Mouse (Mus musculus) T-helper 17 cell (primary cell): ENCODE measurements around the gene Foxj1.

ENCODE experiments used
- in situ Hi-C, 2 experiments: fragments of 300-600 bp; cut with MboI, MseI; formaldehyde crosslinking; loops; 1 replicate in 1 of 2; 2 replicates in 1 of 2; pipeline ENCODE4 v1.15.1; 2025; ENCODE audit warnings: high pct_unique_total_duplicates in 2 of 2

The Foxj1 gene

DNA sequence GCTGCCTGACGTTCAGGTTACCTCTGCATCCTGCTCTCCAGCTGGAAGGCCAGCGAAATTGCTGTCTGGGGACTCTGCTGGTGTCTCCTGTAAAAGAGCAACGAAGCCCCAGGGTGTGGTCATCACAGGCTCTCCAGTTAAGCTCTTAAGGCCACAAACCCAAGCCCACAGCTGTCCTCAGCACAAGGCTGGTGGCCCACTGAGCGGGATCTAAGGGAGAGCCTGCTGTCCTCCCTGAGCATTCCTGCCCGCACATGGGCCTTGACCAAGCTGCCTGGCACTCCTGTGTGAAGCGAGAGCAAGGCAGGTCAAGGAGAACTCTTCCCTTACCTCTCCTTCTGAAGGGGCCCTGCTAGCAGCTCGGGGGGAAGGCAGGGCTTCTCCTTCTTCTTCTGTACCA is 11.8 kb upstream of the Foxj1 start:
- in situ Hi-C loops = no loop called here

DNA sequence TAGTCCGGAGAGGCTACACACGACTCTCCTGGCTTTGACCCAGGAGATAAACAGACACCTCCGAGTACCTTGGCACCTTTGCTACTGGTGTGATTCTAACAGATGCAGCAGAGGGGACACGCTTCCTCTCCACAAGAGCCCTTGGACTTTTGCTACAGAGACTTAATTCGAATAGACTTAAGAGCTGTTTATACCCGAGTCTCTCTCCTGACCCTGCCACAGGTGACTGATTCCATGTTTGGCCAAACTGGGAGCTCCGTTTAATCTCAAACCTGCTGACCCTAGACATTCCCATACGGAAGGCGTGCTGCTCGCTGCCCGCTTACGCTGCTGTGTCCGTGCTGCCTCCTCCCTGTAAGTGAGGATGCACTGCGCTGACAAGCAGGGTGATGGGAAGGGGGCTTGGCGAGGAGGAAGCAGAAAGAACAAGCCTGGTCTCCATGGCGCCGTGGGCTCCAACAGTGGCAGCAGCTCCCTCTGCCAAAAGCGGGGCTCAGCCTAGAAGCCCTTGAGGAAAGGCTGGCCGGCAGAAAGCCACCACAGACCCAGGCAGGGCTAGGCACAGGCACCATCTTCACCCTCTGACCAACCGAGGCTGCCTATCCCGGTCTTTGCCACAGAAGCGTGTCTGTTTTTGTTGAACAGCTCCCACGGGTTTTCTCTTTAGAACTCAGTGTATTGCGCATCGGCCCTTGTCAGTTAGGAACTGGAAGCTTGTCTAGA is 7.0 kb upstream of the Foxj1 start:
- in situ Hi-C loops = no loop called here

GRCm38 (mm10) chr11:116337531-116337930 is 2.3 kb upstream of the Foxj1 start:
- in situ Hi-C loops = loop anchor here in 1 of 2 experiments (10.0 kb wide), 1 partner anchor 467 kb away; no protein-coding TSS in a partner anchor

GRCm38 (mm10) chr11:116337000-116337399 is 1.8 kb upstream of the Foxj1 start:
- in situ Hi-C loops = loop anchor here in 1 of 2 experiments (10.0 kb wide), 1 partner anchor 468 kb away; no protein-coding TSS in a partner anchor

GRCm38 (mm10) chr11:116336393-116336792 is 1.2 kb upstream of the Foxj1 start:
- in situ Hi-C loops = loop anchor here in 1 of 2 experiments (10.0 kb wide), 1 partner anchor 468 kb away; no protein-coding TSS in a partner anchor

DNA sequence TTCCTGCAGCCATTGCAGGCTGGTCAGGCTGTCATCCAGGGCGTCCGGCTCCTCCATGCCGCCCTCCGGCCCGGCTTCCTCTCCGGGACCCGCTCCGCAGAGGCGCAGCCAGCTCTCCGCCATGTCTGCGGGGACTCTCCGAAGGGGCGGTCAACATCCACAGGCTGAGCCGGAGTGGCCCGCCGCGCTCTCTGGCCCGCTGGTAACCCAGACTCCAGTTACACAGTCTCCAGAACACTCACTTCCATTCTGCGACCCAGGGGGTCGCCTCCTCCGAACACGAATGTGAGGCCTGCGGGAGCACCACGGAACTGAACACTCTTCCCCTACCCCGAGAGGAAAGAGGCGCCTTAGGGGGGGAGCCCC is 799 bp downstream of the Foxj1 start:
- in situ Hi-C loops = loop anchor here in 1 of 2 experiments (10.0 kb wide), 1 partner anchor 470 kb away; no protein-coding TSS in a partner anchor

DNA sequence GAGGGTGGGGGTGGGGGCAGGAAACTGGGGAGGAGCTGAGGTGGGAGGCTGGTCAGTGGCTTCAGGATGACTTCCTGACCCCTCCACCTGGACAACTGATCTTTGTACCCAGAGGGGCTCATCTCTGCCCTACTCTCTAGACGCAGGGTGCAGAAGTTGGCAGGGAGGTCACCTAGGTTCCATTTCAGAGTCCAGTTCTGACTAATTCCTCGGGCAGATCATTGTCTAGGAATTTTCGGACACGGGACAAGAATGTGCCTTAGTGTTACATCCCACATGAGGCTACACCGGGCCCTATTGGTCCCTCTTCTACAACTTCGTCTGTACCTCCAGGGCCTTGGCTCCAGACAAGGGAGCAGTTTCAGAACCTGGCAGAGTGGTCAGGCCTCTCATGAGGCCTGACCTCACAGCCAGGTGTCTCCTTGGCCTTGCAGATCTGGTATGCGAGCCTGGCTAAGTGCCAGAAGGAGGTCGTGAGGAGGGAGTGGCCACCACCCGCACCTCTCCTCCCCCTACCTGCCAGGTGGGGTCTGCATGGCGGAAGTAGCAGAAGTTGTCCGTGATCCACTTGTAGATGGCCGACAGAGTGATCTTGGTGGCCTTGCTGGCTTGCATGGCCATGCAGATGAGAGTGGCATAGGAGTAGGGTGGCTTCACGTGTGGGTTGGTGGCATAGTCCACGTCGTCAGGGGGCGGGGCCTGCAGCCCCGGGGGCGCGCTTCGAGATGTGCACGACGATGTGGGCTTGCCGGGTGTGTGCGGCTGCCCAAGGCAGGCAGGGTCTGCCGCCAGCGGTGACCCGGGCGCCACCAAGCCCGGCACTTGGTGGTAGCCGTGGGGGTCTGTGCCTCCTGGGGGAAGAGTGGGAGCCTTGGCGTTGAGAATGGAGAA is 1.4 kb downstream of the Foxj1 start:
- in situ Hi-C loops = loop anchor here in 1 of 2 experiments (10.0 kb wide), 1 partner anchor 471 kb away; no protein-coding TSS in a partner anchor

- in situ Hi-C loops = loop anchor here in 1 of 2 experiments (10.0 kb wide), 1 partner anchor 472 kb away; no protein-coding TSS in a partner anchor
Observed at GRCm38 (mm10) chr11:116332983-116333270, 2.3 kb downstream of the Foxj1 start.

- in situ Hi-C loops = loop anchor here in 1 of 2 experiments (10.0 kb wide), 1 partner anchor 472 kb away; no protein-coding TSS in a partner anchor
Observed at GRCm38 (mm10) chr11:116332232-116332982, 2.8 kb downstream of the Foxj1 start.

GRCm38 (mm10) chr11:116330211-116330518 is 5.0 kb downstream of the Foxj1 start:
- in situ Hi-C loops = loop anchor here in 1 of 2 experiments (10.0 kb wide), 1 partner anchor 475 kb away; no protein-coding TSS in a partner anchor

DNA sequence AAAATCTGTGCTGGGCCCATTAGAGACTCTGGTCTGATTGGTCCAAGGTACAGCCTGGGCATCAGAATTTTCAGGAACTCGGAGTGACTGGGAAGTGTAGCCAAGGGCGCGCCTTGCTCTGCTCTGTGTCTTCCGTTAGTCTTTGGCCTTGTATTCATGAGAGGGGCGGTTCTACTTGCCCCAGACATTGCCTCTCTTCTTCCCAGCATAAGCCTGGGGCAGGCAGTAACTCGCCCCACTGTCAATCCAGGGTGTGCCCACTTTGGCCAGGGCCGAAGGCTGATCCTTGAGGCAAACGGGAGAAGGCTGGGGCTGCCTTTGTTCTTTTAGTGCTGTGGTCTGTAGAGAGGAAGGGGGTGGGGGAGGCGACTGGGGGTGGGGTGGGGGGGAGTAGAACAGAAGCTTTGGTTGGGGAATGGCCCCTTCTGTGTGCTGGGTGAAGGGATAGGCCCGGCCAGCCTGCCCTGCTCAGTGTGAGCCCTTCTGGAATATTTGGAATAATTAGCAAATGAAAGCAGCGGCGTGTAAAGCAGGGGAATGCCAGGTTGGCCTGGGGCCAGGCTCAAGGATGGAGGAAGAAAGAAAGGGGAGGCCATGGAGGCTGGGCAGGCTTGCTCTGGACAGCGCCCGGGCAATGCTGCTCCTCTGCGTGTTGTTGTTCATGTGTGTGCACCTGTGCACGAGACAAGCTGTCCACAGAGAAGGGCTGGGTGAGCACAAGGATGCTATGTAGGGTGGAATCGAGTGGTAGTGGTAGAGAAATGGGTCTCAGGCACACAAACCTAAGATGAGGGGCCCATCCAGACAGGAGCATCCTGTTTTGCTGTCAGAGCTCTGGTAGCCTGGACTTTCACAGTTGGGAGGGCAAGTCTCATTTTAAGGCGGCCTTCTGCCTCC is 5.6 kb downstream of the Foxj1 start:
- in situ Hi-C loops = loop anchor here in 1 of 2 experiments (5.0 to 10.0 kb wide), 2 partner anchors 33 to 475 kb away; no protein-coding TSS in a partner anchor

- in situ Hi-C loops = loop anchor here in 1 of 2 experiments (5.0 kb wide), 1 partner anchor 35 kb away; no protein-coding TSS in a partner anchor
Observed at GRCm38 (mm10) chr11:116326963-116327603, 8.1 kb downstream of the Foxj1 start.

GRCm38 (mm10) chr11:116318719-116319659 is 16.2 kb downstream of the Foxj1 start:
- in situ Hi-C loops = loop anchor here in 1 of 2 experiments (5.0 to 10.0 kb wide), 2 partner anchors 46 to 128 kb away; no protein-coding TSS in a partner anchor

DNA sequence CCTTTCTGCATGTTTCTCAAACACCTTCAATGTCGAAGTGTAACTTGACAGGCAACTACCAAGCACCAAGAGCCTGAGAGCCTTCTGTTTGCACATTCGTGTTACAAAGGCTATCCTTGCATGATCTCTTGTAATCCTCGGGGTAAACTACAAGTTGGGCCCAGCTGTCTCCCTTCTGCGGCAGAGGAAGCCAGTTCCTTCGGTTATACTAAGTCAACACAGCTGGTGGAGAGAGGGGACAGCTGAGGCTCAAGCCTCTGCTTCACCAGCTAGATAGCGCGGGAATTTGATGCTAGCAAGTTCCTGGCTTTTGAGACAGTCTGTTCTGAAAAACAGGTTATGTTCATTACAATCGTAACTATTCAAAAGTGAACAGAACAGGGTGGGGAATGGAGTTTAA is 22.8 kb downstream of the Foxj1 start:
- in situ Hi-C loops = loop anchor here in 1 of 2 experiments (10.0 kb wide), 1 partner anchor 52 kb away; no protein-coding TSS in a partner anchor

- in situ Hi-C loops = loop anchor here in 1 of 2 experiments (10.0 kb wide), 1 partner anchor 54 kb away; no protein-coding TSS in a partner anchor
Observed at GRCm38 (mm10) chr11:116311169-116311568, 24.0 kb downstream of the Foxj1 start.

DNA sequence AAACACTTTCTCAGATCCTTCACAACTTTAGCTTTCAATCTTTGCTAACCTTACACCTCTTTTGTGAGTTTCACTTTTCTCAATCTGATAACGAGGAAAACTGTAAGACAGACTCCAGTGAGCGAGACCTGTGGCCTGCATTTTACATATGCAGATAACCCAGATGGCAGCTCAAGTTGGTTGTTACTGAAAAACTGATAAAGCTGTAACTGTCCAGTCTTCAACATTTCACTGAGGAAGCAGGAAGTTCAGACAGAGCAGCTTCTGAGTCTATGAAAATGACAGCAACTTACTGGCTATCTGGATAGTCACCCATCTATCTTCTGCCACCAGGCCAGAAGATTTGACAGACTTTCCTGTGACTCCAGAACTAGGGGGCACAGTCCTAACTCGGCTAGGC is 25.6 kb downstream of the Foxj1 start:
- in situ Hi-C loops = no loop called here

GRCm38 (mm10) chr11:116307762-116308531 is 27.3 kb downstream of the Foxj1 start:
- in situ Hi-C loops = no loop called here
